Mouse (Mus musculus) testis, adult 2 months (tissue): ENCODE measurements at regions not wholly inside any gene's neighbourhood (a gene's known extent, or its start where the extent isn't known, plus 50 kb on each side); places are given as distances from the start of the nearest gene placed in this dataset.

Experiments
- H3K27ac ChIP-seq: fragments of 200-500 bp; 2 replicates; pipeline ENCODE4 v1.5.1; 2012; ENCODE audit warnings: low read depth, low read length; ENCODE audit not compliant: control insufficient read depth, insufficient read depth
- H3K27me3 ChIP-seq: fragments of 200-500 bp; 2 replicates; pipeline ENCODE4 v1.6.1; 2012; ENCODE audit warnings: mild to moderate bottlenecking, low read length, moderate library complexity; ENCODE audit not compliant: control insufficient read depth, insufficient read depth
- H3K36me3 ChIP-seq: fragments of 200-500 bp; 2 replicates; pipeline ENCODE4 v1.6.1; 2012; ENCODE audit warnings: mild to moderate bottlenecking, low read length; ENCODE audit not compliant: control insufficient read depth, insufficient read depth
- H3K4me1 ChIP-seq: fragments of 200-500 bp; 2 replicates; pipeline ENCODE4 v1.6.1; 2012; ENCODE audit warnings: low read length; ENCODE audit not compliant: control insufficient read depth, insufficient read depth
- H3K4me3 ChIP-seq: fragments of 200-500 bp; 2 replicates; pipeline ENCODE4 v1.5.1; 2012; ENCODE audit warnings: low read depth, mild to moderate bottlenecking, low read length, moderate library complexity, mixed read lengths; ENCODE audit not compliant: control insufficient read depth
- CTCF ChIP-seq: fragments of 200-500 bp; IDR thresholded peaks from 2 replicates; pipeline ENCODE4 v1.5.1; 2012; ENCODE audit warnings: low read depth, mild to moderate bottlenecking, inconsistent platforms, low read length, moderate library complexity; ENCODE audit not compliant: control insufficient read depth, insufficient read depth, insufficient replicate concordance
- POLR2A ChIP-seq: fragments of 200-500 bp; IDR thresholded peaks from 2 replicates; pipeline ENCODE4 v1.6.1; 2012; ENCODE audit warnings: low read depth, mild to moderate bottlenecking, inconsistent platforms, low read length, moderate library complexity; ENCODE audit not compliant: control insufficient read depth

GRCm38 (mm10) chr4:12452086-12452485, 280.3 kb upstream of the Fam92a start:
- Histone ChIP-seq H3K4me1 (no peaks in the 10 kb centered on the region), H3K36me3 (no peaks in the 10 kb centered on the region), H3K27ac (no peak overlapping the region), H3K27me3 (no peaks in the 10 kb centered on the region), H3K4me3 (no peak overlapping the region)
- TF ChIP-seq POLR2A (no peak), CTCF (no peak)

- Histone ChIP-seq H3K27ac (no peak overlapping the region), H3K4me1 (no peaks in the 10 kb centered on the region; the same call in 1 of the 2 replicates), H3K36me3 (no peaks in the 10 kb centered on the region), H3K27me3 (no peaks in the 10 kb centered on the region), H3K4me3 (no peak overlapping the region)
- TF ChIP-seq CTCF (no peak), POLR2A (no peak)
Measured at GRCm38 (mm10) chr4:12425507-12425906, 253.7 kb upstream of the Fam92a start.

GRCm38 (mm10) chr4:12421628-12422319, 250.0 kb upstream of the Fam92a start:
- no peak for TF ChIP-seq CTCF
- TF ChIP-seq POLR2A, result no peak
- no peaks in the 10 kb centered on the region; the same call in 1 of the 2 replicates for H3K4me1 ChIP-seq
- peak overlapping the region; percentile 22 for H3K4me3 ChIP-seq
- no peaks in the 10 kb centered on the region for H3K36me3 ChIP-seq
- H3K27ac ChIP-seq, result no peak overlapping the region
- H3K27me3 ChIP-seq, result no peaks in the 10 kb centered on the region

- TF ChIP-seq CTCF, result no peak
- TF ChIP-seq POLR2A, result no peak
- H3K27me3 ChIP-seq, result no peaks in the 10 kb centered on the region
- no peak overlapping the region for H3K27ac ChIP-seq
- no peak overlapping the region for H3K4me3 ChIP-seq
- H3K4me1 ChIP-seq, result no peaks in the 10 kb centered on the region; the same call in 1 of the 2 replicates
- H3K36me3 ChIP-seq, result no peaks in the 10 kb centered on the region
Measured at GRCm38 (mm10) chr4:12418086-12418485, 246.3 kb upstream of the Fam92a start.

GRCm38 (mm10) chr4:12395344-12395743, 223.5 kb upstream of the Fam92a start:
- no peaks in the 10 kb centered on the region; the same call in 1 of the 2 replicates for H3K4me1 ChIP-seq
- TF ChIP-seq POLR2A (no peak), CTCF (no peak)

GRCm38 (mm10) chr4:12376797-12377570, 205.2 kb upstream of the Fam92a start:
- Histone ChIP-seq H3K27me3 (no peaks in the 10 kb centered on the region), H3K4me1 (no peaks in the 10 kb centered on the region), H3K4me3 (no peak overlapping the region), H3K36me3 (no peaks in the 10 kb centered on the region), H3K27ac (no peak overlapping the region)
- TF ChIP-seq CTCF, result no peak
- no peak for TF ChIP-seq POLR2A

More at GRCm38 (mm10) chr4:12395344-12395743, 223.5 kb upstream of the Fam92a start:
- Histone ChIP-seq H3K27me3 (no peaks in the 10 kb centered on the region), H3K27ac (no peak overlapping the region), H3K4me3 (no peak overlapping the region), H3K36me3 (no peaks in the 10 kb centered on the region)

GRCm38 (mm10) chr4:12369551-12369950, 197.7 kb upstream of the Fam92a start:
- H3K36me3 ChIP-seq, result no peaks in the 10 kb centered on the region
- H3K4me3 ChIP-seq, result no peak overlapping the region
- TF ChIP-seq POLR2A (no peak), CTCF (no peak)

More at GRCm38 (mm10) chr4:12369551-12369950, 197.7 kb upstream of the Fam92a start:
- no peaks in the 10 kb centered on the region for H3K4me1 ChIP-seq
- no peak overlapping the region for H3K27ac ChIP-seq
- H3K27me3 ChIP-seq, result no peaks in the 10 kb centered on the region
